Mouse (Mus musculus) kidney, postnatal 0 days (tissue): ENCODE data around the gene Slc47a1. TPM values are rescaled to one million over a fixed set of nuclear protein-coding genes. Genes with fewer than 3 reads are reported as not detected.

Experiments
- ATAC-seq: fragments of 200-750 bp; cut with Nextera tagmentation; replicated peaks from 2 replicates; pipeline ENCODE4 v1.8.0; 2017; ENCODE audit warnings: low read depth, moderate number of reproducible peaks, moderate TSS enrichment, moderate library complexity; ENCODE audit not compliant: low FRiP score
- DNase-seq: peaks from one replicate; pipeline ENCODE4 v3.0.0-alpha.2; 2016; ENCODE audit warnings: low spot score
- H3K27ac ChIP-seq: fragments of 300-500 bp; sonication (generic); 2 replicates; pipeline ENCODE4 v1.5.1; 2014; ENCODE audit warnings: mild to moderate bottlenecking
- H3K27me3 ChIP-seq: fragments of 300-500 bp; sonication (generic); 2 replicates; pipeline ENCODE4 v1.6.1; 2014; ENCODE audit warnings: low read length, mixed read lengths; ENCODE audit not compliant: insufficient read depth
- H3K36me3 ChIP-seq: fragments of 300-500 bp; sonication (generic); 2 replicates; pipeline ENCODE4 v1.6.1; 2014; ENCODE audit warnings: low read length, mixed read lengths; ENCODE audit not compliant: insufficient read depth
- H3K4me1 ChIP-seq: fragments of 300-500 bp; sonication (generic); replicated peaks from 2 replicates; pipeline ENCODE4 v1.6.1; 2014; ENCODE audit warnings: antibody characterized with exemption, low read length, mixed read lengths; ENCODE audit not compliant: insufficient read depth
- H3K4me2 ChIP-seq: fragments of 300-500 bp; sonication (generic); 2 replicates; pipeline ENCODE4 v1.6.1; 2014; ENCODE audit warnings: mild to moderate bottlenecking, low read length, moderate library complexity, mixed read lengths
- H3K4me3 ChIP-seq: fragments of 300-500 bp; sonication (generic); replicated peaks from 2 replicates; pipeline ENCODE4 v1.5.1; 2014; ENCODE audit warnings: low read depth, low read length
- H3K9ac ChIP-seq: fragments of 300-500 bp; sonication (generic); 2 replicates; pipeline ENCODE4 v1.6.1; 2014; ENCODE audit warnings: low read depth, low read length
- H3K9me3 ChIP-seq: fragments of 300-500 bp; sonication (generic); replicated peaks from 2 replicates; pipeline ENCODE4 v1.6.1; 2016; ENCODE audit warnings: low read length, inconsistent platforms, mixed read lengths
- CTCF ChIP-seq: IDR thresholded peaks from 2 replicates; pipeline ENCODE4 v1.5.1; 2016; ENCODE audit warnings: antibody characterized with exemption, low read depth, mild to moderate bottlenecking, moderate library complexity
- WGBS: fragments of 180-500 bp; shearing (Covaris S2); extraction: QIAGEN DNeasy Blood & Tissue Kit; methylation state at CpG from one replicate; pipeline ENCODE4 v1.1.7; 2014; 5-methylcytosine and 5-hydroxymethylcytosine counted together
- polyA plus RNA-seq: library from polyadenylated mRNA; unstranded; fragments of >200 nt; fragmentation: Nextera tagmentation; extraction: Ambion mirVana; gene quantifications from 2 replicates; pipeline ENCODE4 v1.2.1, GENCODE M21; 2015

The Slc47a1 gene
- polyA plus RNA-seq, 1 experiment from 2014 or later = 45.7 TPM

- no peak overlapping the region for H3K4me3 ChIP-seq
- DNase-seq (no peak), ATAC-seq (no peak)
- H3K9ac ChIP-seq = no peak overlapping the region
- H3K27ac ChIP-seq = no peak overlapping the region
- TF ChIP-seq CTCF = no peak
- no peaks in the 10 kb centered on the region for H3K36me3 ChIP-seq
- no peaks in the 10 kb centered on the region for H3K27me3 ChIP-seq
- no peaks in the 10 kb centered on the region for H3K9me3 ChIP-seq
- H3K4me1 ChIP-seq = no peaks in the 10 kb centered on the region
- H3K4me2 ChIP-seq = no peak overlapping the region
- WGBS = 67% methylated on average over 6 of the region's 6 CpGs
Observed at GRCm38 (mm10) chr11:61387233-61387632, 9.1 kb upstream of the Slc47a1 start.

GRCm38 (mm10) chr11:61385725-61386124 lies 7.6 kb upstream of the Slc47a1 start:
- Histone ChIP-seq H3K27ac (no peak overlapping the region), H3K27me3 (no peaks in the 10 kb centered on the region), H3K4me2 (no peak overlapping the region), H3K36me3 (no peaks in the 10 kb centered on the region), H3K9ac (no peak overlapping the region), H3K4me3 (no peak overlapping the region), H3K4me1 (no peaks in the 10 kb centered on the region), H3K9me3 (no peaks in the 10 kb centered on the region)
- TF ChIP-seq CTCF = no peak
- DNase-seq (no peak), ATAC-seq (no peak)
- WGBS = 71% methylated on average over 4 of the region's 4 CpGs

GRCm38 (mm10) chr11:61381272-61381671 lies 3.1 kb upstream of the Slc47a1 start:
- Histone ChIP-seq H3K9ac (no peak overlapping the region), H3K36me3 (no peaks in the 10 kb centered on the region), H3K27ac (no peak overlapping the region), H3K4me1 (0 out of 2 replicates have a peak, but pooled peaks cover 5% of the 10 kb centered on the region), H3K4me3 (no peak overlapping the region), H3K27me3 (peaks cover 11% of the 10 kb centered on the region), H3K4me2 (no peak overlapping the region), H3K9me3 (no peaks in the 10 kb centered on the region)
- WGBS = 81% methylated on average over 1 of the region's 1 CpGs
- DNase-seq (no peak), ATAC-seq (no peak)
- TF ChIP-seq CTCF = no peak

GRCm38 (mm10) chr11:61378651-61379050 lies 506 bp upstream of the Slc47a1 start:
- TF ChIP-seq CTCF = no peak
- no peaks in the 10 kb centered on the region for H3K9me3 ChIP-seq
- no peak overlapping the region for H3K4me3 ChIP-seq
- peaks cover 14% of the 10 kb centered on the region for H3K27me3 ChIP-seq
- 0 out of 2 replicates have a peak, but pooled peaks cover 5% of the 10 kb centered on the region for H3K4me1 ChIP-seq
- 74% methylated on average over 4 of the region's 4 CpGs for WGBS
- DNase-seq = no peak
- no peaks in the 10 kb centered on the region for H3K36me3 ChIP-seq
- no peak overlapping the region for H3K27ac ChIP-seq
- ATAC-seq = peak; percentile 68; the same call in 1 of the 2 replicates
- H3K4me2 ChIP-seq = no peak overlapping the region
- H3K9ac ChIP-seq = no peak overlapping the region

GRCm38 (mm10) chr11:61368668-61369067 lies 9.5 kb downstream of the Slc47a1 start:
- no peaks in the 10 kb centered on the region for H3K36me3 ChIP-seq
- no peaks in the 10 kb centered on the region for H3K9me3 ChIP-seq
- H3K4me2 ChIP-seq = no peak overlapping the region
- peaks cover 10% of the 10 kb centered on the region; the same call in 1 of the 2 replicates for H3K4me1 ChIP-seq
- no peak for TF ChIP-seq CTCF
- H3K27me3 ChIP-seq = no peaks in the 10 kb centered on the region
- no peak overlapping the region for H3K27ac ChIP-seq
- DNase-seq = no peak
- 0 out of 2 replicates have a peak, but pooled peaks have one; percentile 37 for ATAC-seq
- H3K4me3 ChIP-seq = no peak overlapping the region
- 83% methylated on average over 2 of the region's 2 CpGs for WGBS
- H3K9ac ChIP-seq = no peak overlapping the region

GRCm38 (mm10) chr11:61366517-61367273 lies 11.4 kb downstream of the Slc47a1 start:
- no peaks in the 10 kb centered on the region for H3K9me3 ChIP-seq
- peak; percentile 76 for DNase-seq

More at GRCm38 (mm10) chr11:61366517-61367273, 11.4 kb downstream of the Slc47a1 start:
- no peak; the same call in 1 of the 2 replicates for ATAC-seq
- Histone ChIP-seq H3K4me2 (no peak overlapping the region), H3K4me1 (peaks cover 10% of the 10 kb centered on the region; the same call in 1 of the 2 replicates), H3K4me3 (no peak overlapping the region), H3K27ac (no peak overlapping the region), H3K36me3 (no peaks in the 10 kb centered on the region), H3K9ac (no peak overlapping the region), H3K27me3 (no peaks in the 10 kb centered on the region)
- 60% methylated on average over 9 of the region's 9 CpGs for WGBS
- TF ChIP-seq CTCF = no peak
